Mouse (Mus musculus): ENCODE results near the gene Negr1. TPM values are rescaled to one million over a fixed set of nuclear protein-coding genes. Genes with fewer than 3 reads are reported as not detected.

The Negr1 gene
- polyA plus RNA-seq, 1 experiment from 2014 or later: not detected

DNA sequence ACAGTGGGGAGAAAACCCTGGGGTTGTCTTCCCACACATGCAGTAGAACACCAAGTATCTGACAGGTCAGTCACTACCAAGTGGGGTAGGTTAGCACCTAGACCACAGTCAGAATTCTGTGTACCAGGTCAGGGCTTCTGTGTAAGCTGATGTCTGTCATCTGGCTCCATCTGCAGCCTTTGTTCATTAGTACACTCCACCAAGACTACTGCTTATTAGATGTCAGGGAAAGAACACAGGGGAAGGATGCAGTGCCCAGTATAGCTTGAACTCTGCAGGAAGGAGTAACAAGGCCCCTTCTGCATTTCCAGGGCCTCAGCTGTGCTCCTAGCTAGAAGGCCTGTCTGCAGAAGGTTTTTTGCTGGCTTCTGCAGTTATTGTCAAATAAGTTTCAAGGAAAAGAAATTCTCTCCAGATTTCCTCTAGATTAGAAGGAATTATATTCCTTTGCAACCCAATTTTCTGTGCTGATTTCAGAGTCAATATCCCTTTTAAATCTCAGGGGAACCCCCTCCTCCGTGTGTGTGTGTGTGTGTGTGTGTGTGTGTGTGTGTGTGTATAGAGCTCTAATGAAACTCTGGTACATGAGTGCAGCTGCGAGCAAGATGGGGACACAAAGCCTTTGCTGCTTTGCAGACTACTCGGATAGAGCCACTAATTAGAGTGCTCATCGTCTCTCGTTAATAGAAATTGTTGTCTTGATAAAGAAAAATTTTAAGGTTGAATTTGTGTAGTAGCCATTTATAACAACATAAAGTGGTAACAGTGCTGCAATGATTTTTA, 654.5 kb downstream of the Negr1 start:
- DNase-seq (no peak), ATAC-seq (no peak)
- no peak for TF ChIP-seq CTCF (IDR thresholded peaks at IDR 0.05; ENCODE audit: low read depth)
- no peak for TF ChIP-seq EP300 (IDR thresholded peaks at IDR 0.05; ENCODE audit: low read depth)
- 72% methylated on average over 5 of the region's 5 CpGs for WGBS (ENCODE audit: insufficient replicate concordance)
- Histone ChIP-seq H3K27ac (ENCODE audit: low read depth) (no peak overlapping the region), H3K27me3 (ENCODE audit: insufficient read depth, low read length) (no peaks in the 10 kb centered on the region), H3K9me3 (ENCODE audit: low read length) (no peaks in the 10 kb centered on the region), H3K9ac (replicated peaks) (no peak overlapping the region), H3K4me3 (ENCODE audit: low read depth, low read length) (no peak overlapping the region), H3K36me3 (replicated peaks; ENCODE audit: insufficient read depth, low read length) (no peaks in the 10 kb centered on the region), H3K4me2 (ENCODE audit: low read depth, low read length) (no peak overlapping the region), H3K4me1 (ENCODE audit: insufficient read depth) (no peaks in the 10 kb centered on the region)

GRCm38 (mm10) chr3:157217794-157218193, 656.2 kb downstream of the Negr1 start:
- WGBS (ENCODE audit: insufficient replicate concordance): 71% methylated on average over 2 of the region's 2 CpGs
- Histone ChIP-seq H3K27me3 (ENCODE audit: insufficient read depth, low read length) (no peaks in the 10 kb centered on the region), H3K4me3 (ENCODE audit: low read depth, low read length) (no peak overlapping the region), H3K9me3 (ENCODE audit: low read length) (no peaks in the 10 kb centered on the region), H3K4me2 (ENCODE audit: low read depth, low read length) (no peak overlapping the region), H3K4me1 (ENCODE audit: insufficient read depth) (no peaks in the 10 kb centered on the region), H3K36me3 (replicated peaks; ENCODE audit: insufficient read depth, low read length) (no peaks in the 10 kb centered on the region), H3K9ac (replicated peaks) (no peak overlapping the region), H3K27ac (ENCODE audit: low read depth) (no peak overlapping the region)
- DNase-seq (no peak), ATAC-seq (no peak)
- TF ChIP-seq EP300 (IDR thresholded peaks at IDR 0.05; ENCODE audit: low read depth): no peak
- TF ChIP-seq CTCF (IDR thresholded peaks at IDR 0.05; ENCODE audit: low read depth): no peak

DNA sequence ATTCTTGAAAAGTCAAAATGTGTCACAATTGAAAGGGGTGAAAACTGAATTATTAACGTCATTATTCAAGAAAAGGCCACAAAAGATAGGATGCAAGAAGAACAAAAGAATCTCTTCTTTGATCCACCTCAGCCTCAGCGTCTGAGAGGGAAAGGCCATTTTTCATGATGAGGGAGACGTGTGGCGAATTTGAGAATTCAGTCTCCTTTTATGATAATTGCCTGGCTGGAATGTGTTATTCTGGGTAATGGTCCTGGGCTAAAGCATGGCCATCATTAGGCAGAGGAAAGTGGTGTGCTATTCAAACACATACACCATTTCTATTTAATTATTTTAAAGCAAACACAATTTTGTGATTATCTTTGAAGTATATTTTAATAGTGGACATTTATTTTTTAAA, 663.3 kb downstream of the Negr1 start:
- DNase-seq (no peak), ATAC-seq (no peak)
- H3K9ac ChIP-seq (replicated peaks): no peak overlapping the region
- 77% methylated on average over 4 of the region's 4 CpGs for WGBS (ENCODE audit: insufficient replicate concordance)
- no peaks in the 10 kb centered on the region for H3K36me3 ChIP-seq (replicated peaks; ENCODE audit: insufficient read depth, low read length)
- no peak overlapping the region for H3K4me3 ChIP-seq (ENCODE audit: low read depth, low read length)
- H3K27me3 ChIP-seq (ENCODE audit: insufficient read depth, low read length): no peaks in the 10 kb centered on the region
- no peak for TF ChIP-seq EP300 (IDR thresholded peaks at IDR 0.05; ENCODE audit: low read depth)
- no peak overlapping the region for H3K27ac ChIP-seq (ENCODE audit: low read depth)
- no peaks in the 10 kb centered on the region for H3K9me3 ChIP-seq (ENCODE audit: low read length)
- H3K4me1 ChIP-seq (ENCODE audit: insufficient read depth): no peaks in the 10 kb centered on the region
- no peak overlapping the region for H3K4me2 ChIP-seq (ENCODE audit: low read depth, low read length)

DNA sequence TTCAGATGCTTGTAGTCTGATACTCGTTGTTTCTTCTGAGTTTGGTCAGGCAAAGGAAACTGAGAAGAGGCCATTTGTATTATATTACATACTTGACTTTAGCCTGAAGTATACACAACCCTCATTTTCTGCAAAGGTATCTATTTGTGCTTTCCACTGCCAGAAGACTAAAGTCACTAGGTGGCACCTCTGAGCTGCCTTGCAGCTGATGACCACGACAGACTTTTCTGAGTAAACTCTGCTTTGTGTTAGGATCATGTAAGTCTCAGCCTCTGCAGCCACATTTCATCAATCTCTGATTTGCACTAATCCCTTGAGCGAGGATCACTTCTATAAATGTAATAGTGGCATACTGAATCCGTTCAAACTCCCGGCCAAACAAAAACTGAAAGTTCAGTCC, 671.1 kb downstream of the Negr1 start:
- no peak for ATAC-seq
- H3K4me1 ChIP-seq (ENCODE audit: insufficient read depth): no peaks in the 10 kb centered on the region
- no peaks in the 10 kb centered on the region for H3K9me3 ChIP-seq (ENCODE audit: low read length)
- H3K27me3 ChIP-seq (ENCODE audit: insufficient read depth, low read length): no peaks in the 10 kb centered on the region
- no peak overlapping the region for H3K4me2 ChIP-seq (ENCODE audit: low read depth, low read length)
- H3K4me3 ChIP-seq (ENCODE audit: low read depth, low read length): no peak overlapping the region
- H3K36me3 ChIP-seq (replicated peaks; ENCODE audit: insufficient read depth, low read length): no peaks in the 10 kb centered on the region
- H3K27ac ChIP-seq (ENCODE audit: low read depth): no peak overlapping the region
- no peak for DNase-seq
- H3K9ac ChIP-seq (replicated peaks): no peak overlapping the region
- TF ChIP-seq EP300 (IDR thresholded peaks at IDR 0.05; ENCODE audit: low read depth): no peak
- peak; percentile 62 for TF ChIP-seq CTCF (IDR thresholded peaks at IDR 0.05; ENCODE audit: low read depth)
- WGBS (ENCODE audit: insufficient replicate concordance): 24% methylated on average over 5 of the region's 5 CpGs

- WGBS (ENCODE audit: insufficient replicate concordance): 57% methylated on average over 1 of the region's 1 CpGs
- TF ChIP-seq EP300 (IDR thresholded peaks at IDR 0.05; ENCODE audit: low read depth) (no peak), CTCF (IDR thresholded peaks at IDR 0.05; ENCODE audit: low read depth) (no peak)
Observed at GRCm38 (mm10) chr3:157240240-157240639, 678.6 kb downstream of the Negr1 start.

GRCm38 (mm10) chr3:157255446-157255845, 693.9 kb downstream of the Negr1 start:
- Histone ChIP-seq H3K4me2 (ENCODE audit: low read depth, low read length) (no peak overlapping the region), H3K9ac (replicated peaks) (no peak overlapping the region), H3K27me3 (ENCODE audit: insufficient read depth, low read length) (no peaks in the 10 kb centered on the region), H3K4me1 (ENCODE audit: insufficient read depth) (no peaks in the 10 kb centered on the region), H3K9me3 (ENCODE audit: low read length) (no peaks in the 10 kb centered on the region), H3K4me3 (ENCODE audit: low read depth, low read length) (no peak overlapping the region), H3K27ac (ENCODE audit: low read depth) (no peak overlapping the region), H3K36me3 (replicated peaks; ENCODE audit: insufficient read depth, low read length) (no peaks in the 10 kb centered on the region)
- TF ChIP-seq EP300 (IDR thresholded peaks at IDR 0.05; ENCODE audit: low read depth) (no peak), CTCF (IDR thresholded peaks at IDR 0.05; ENCODE audit: low read depth) (no peak)
- 31% methylated on average over 1 of the region's 1 CpGs for WGBS (ENCODE audit: insufficient replicate concordance)
- ATAC-seq (no peak), DNase-seq (no peak)

More at GRCm38 (mm10) chr3:157240240-157240639, 678.6 kb downstream of the Negr1 start:
- no peak overlapping the region for H3K27ac ChIP-seq (ENCODE audit: low read depth)
- no peak overlapping the region for H3K9ac ChIP-seq (replicated peaks)
- H3K9me3 ChIP-seq (ENCODE audit: low read length): no peaks in the 10 kb centered on the region
- DNase-seq: no peak
- no peaks in the 10 kb centered on the region for H3K27me3 ChIP-seq (ENCODE audit: insufficient read depth, low read length)
- ATAC-seq: no peak
- H3K4me3 ChIP-seq (ENCODE audit: low read depth, low read length): no peak overlapping the region
- no peak overlapping the region for H3K4me2 ChIP-seq (ENCODE audit: low read depth, low read length)
- H3K36me3 ChIP-seq (replicated peaks; ENCODE audit: insufficient read depth, low read length): no peaks in the 10 kb centered on the region
- no peaks in the 10 kb centered on the region for H3K4me1 ChIP-seq (ENCODE audit: insufficient read depth)

All from liver, postnatal 0 days (tissue).